Mouse (Mus musculus): ENCODE data around the gene Elmsan1.

DNA sequence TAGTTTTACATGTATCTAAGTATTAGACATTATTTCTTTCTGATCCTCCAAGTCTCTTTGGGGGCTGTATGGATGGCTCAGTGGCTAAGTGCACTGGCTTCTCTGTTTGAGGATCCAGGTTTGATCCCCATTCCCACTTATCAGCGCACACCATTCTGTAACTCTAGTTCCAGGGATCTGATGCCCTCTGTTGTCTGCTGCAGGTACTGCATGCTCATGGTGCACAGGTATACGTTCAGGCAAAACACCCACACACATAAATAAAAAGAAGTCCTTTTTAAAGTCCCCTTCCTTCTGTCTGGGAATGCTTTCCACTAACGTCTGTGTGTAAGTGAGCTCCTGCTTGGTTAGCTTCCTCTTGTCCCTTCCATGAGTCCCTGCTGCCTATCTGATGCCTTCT is 86.4 kb downstream of the Elmsan1 start:
- TF ChIP-seq CTCF (IDR thresholded peaks at IDR 0.05; ENCODE audit: borderline replicate concordance, control insufficient read depth, extremely low read depth, insufficient read depth, low read length, poor library complexity): no peak
- TF ChIP-seq POLR2A (IDR thresholded peaks at IDR 0.05; ENCODE audit: control insufficient read depth, extremely low read depth, insufficient read depth, low read length, poor library complexity): no peak
